Mouse (Mus musculus): Measurements from ENCODE around the gene Gli2.

DNA sequence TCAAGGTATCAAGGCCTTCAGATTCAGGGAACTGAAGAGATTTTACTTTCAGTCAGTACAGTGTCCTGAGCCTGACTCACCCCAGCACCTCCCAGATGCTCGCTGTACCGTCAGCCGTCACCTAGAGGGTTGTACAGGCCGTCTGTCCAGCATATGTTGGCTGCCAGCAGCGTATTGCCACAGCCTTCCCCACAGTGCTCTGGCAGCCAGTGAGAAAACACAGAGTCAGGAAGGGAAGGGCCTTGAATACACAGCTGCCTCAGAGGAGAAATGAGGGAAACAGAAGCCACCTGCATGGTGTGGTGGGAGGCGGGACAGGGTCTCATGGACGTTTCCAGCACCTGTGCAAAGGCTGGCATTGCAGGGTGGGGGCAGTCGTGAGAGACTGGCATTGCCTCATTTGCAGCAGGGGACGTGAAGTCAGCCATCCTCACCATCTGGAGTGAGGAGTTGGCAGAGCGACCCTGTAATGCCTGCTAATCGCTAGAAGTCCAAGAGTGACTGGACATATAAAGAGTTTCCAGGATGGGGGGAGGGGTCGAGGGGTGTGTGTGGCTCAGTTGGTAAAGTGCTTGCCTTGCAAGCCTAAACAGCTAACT is 136.8 kb downstream of the Gli2 start:
- TF ChIP-seq ZNF384 (IDR thresholded peaks at IDR 0.05; ENCODE audit: low read depth, low read length) (no peak), HCFC1 (IDR thresholded peaks at IDR 0.05; ENCODE audit: borderline replicate concordance, insufficient read depth, low read length) (no peak), ZC3H11A (IDR thresholded peaks at IDR 0.05; ENCODE audit: borderline replicate concordance, low read depth, low read length) (no peak), MAFK (IDR thresholded peaks at IDR 0.05; ENCODE audit: insufficient read depth, low read depth, low read length) (no peak)

All from ES-E14 (cell line).